Mouse (Mus musculus) adrenal gland, adult (tissue): ENCODE measurements at regions not wholly inside any gene's neighbourhood (a gene's known extent, or its start where the extent isn't known, plus 50 kb on each side); places are given as distances from the start of the nearest gene placed in this dataset.

Experiments used
- DNase-seq, 2 experiments: peaks; one replicate each; pipeline ENCODE4 v3.0.0; 2022 to 2023; ENCODE audit warnings: low spot score in 1 of 2; ENCODE audit not compliant: inconsistent age in 2 of 2

DNA sequence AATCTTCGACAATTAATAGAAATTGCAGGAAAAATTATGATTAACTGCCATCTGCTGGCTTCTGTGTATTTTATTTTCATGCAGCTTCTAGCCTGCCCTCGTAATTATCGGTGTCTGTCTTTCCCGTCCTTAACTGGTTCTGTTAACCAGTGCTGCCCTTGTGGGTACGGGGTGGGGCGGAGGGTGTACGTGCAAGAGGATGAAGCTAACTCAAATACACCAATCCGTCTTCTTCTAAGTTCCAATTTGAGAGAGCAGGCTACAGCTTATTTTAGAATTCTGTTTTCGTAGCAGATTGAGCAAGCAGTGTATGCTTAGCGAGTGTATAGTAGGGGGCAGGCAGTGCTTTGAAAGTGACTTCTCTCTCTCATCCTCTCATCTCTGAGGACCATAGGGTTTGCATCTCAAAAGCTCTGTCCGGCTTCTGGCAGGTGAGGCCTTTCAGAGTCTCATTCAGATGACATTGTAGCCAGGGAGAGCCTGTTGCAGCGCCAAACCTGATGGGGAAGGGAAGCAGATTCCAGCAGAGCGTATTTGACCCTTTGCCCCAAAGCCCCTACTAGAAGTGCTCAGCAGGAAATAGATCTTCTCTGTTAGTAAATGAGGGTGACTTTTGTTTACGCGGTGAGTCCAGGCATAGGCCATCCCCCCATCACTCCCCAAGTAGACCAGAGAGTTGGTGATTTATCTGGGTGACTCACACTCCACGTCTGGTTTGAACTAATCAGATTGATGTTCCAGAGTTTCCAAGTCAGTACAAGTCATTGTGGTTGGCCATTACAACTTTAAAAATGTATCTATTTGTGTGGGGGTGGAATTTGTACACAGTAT, 53.3 kb upstream of the Ptgfrn start:
- peak; percentile 40 to 77 for DNase-seq

GRCm38 (mm10) chr3:101162536-101163159, 52.6 kb upstream of the Ptgfrn start:
- no peak for DNase-seq

GRCm38 (mm10) chr3:101161941-101162531, 52.0 kb upstream of the Ptgfrn start:
- peak; percentile 60 to 84 for DNase-seq

DNA sequence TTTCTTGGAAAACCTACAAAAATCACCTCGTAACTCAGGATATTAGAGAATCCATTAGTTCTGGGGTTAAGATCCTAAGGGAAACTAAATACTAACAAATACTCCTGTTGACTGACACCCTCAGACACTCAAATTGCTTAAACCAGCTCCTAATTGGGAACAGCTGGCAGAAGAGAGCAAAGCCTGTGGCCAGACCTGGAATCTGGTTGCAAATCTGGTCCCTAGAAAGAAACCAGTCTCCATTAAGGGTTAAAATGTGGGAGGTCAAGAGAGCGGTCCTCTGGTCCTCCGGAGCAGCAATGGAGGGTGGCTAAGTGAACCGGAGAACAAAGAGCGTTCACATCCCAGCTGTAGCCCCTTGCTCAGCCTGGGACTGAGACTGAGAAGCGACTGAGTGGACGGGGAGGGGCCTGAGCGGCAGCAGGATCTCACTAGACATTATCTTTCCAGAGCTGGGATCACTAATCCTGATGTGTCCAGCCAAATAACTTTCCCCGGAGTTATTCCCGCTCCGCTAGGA, 51.4 kb upstream of the Ptgfrn start:
- DNase-seq: no peak
